Mouse (Mus musculus): Measurements from ENCODE around the gene Gmpr2.

Gmpr2 gene

GRCm38 (mm10) chr14:55724411-55724871 is 52.7 kb downstream of the Gmpr2 start:
- no peak for DNase-seq (ENCODE audit: low spot score in 2 of 2)

GRCm38 (mm10) chr14:55726261-55726660 is 54.5 kb downstream of the Gmpr2 start:
- DNase-seq (ENCODE audit: low spot score in 2 of 2) = no peak

DNA sequence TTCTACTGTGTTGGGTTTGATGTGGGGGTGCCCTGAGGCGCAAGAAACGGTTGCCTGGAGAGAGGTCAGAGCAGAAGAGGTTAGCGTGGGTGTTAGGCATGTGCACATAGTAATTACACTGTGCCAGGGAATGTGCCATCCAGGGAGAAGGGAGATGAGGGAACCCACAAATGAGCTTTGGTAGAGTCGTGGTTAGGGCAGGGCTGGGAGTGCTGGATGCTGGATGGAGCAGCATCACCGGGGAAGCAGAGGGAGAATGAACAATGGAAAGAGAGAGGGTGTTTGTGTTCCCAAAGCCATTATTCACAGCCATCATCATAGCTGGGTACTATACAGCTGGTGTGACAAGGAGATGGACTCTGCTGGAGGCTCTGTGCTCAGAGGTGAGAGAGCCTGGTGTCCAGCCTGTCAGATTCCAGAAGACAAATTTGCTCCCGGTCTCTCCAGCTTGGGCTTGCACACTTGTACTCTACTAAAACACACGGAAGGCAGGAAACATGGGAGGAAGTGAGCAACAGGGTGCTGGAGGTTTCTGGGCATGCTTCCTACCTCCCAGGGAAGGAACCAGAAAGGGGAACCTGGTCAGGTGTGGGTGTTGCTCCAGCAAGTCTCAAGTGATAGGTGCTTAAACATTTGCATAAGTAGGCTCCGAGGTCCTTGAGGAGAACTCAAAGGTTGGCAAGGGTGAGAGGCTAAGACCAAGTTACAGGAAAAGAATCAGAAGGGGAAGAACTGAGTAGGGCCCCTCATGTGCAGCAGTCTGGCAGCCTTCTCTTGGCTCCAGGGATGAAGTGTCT is 56.3 kb downstream of the Gmpr2 start:
- DNase-seq (ENCODE audit: low spot score in 2 of 2) = no peak

Data from spleen, postnatal 14 days (tissue).